Mouse (Mus musculus) cerebral cortex, adult 2 months (tissue): ENCODE measurements around the gene Zdbf2.

ENCODE experiments used
- WGBS: fragments of 180-500 bp; shearing (Covaris S2); methylation state at CpG from one replicate; pipeline ENCODE4 v1.1.7; 2018; 5-methylcytosine and 5-hydroxymethylcytosine counted together

Zdbf2 gene

GRCm38 (mm10) chr1:63263671-63264070 lies 9.4 kb upstream of the Zdbf2 start:
- 43% methylated on average over 11 of the region's 11 CpGs for WGBS

- WGBS, result 45% methylated on average over 4 of the region's 4 CpGs
Observed at GRCm38 (mm10) chr1:63265461-63265860, 7.6 kb upstream of the Zdbf2 start.

- 32% methylated on average over 12 of the region's 12 CpGs for whole genome bisulfite sequencing
Observed at GRCm38 (mm10) chr1:63266121-63266520, 6.9 kb upstream of the Zdbf2 start.

- WGBS, result 54% methylated on average over 15 of the region's 15 CpGs
Observed at GRCm38 (mm10) chr1:63266716-63267115, 6.3 kb upstream of the Zdbf2 start.

GRCm38 (mm10) chr1:63272125-63272675 lies 865 bp upstream of the Zdbf2 start:
- WGBS, result 12% methylated on average over 8 of the region's 8 CpGs

GRCm38 (mm10) chr1:63273339-63273951 lies 380 bp downstream of the Zdbf2 start:
- WGBS, result 2% methylated on average over 69 of the region's 89 CpGs

GRCm38 (mm10) chr1:63274046-63274730 lies 1.1 kb downstream of the Zdbf2 start:
- WGBS, result 11% methylated on average over 19 of the region's 19 CpGs

GRCm38 (mm10) chr1:63278106-63278505 lies 5.0 kb downstream of the Zdbf2 start:
- 50% methylated on average over 5 of the region's 5 CpGs for WGBS

- WGBS, result 28% methylated on average over 7 of the region's 7 CpGs
Observed at GRCm38 (mm10) chr1:63293965-63294364, 20.9 kb downstream of the Zdbf2 start.

- WGBS, result 40% methylated on average over 18 of the region's 18 CpGs
Observed at GRCm38 (mm10) chr1:63309661-63310060, 36.6 kb downstream of the Zdbf2 start.

GRCm38 (mm10) chr1:63323565-63324132 lies 50.6 kb downstream of the Zdbf2 start:
- 59% methylated on average over 12 of the region's 12 CpGs for WGBS
